Mouse (Mus musculus) ES-Bruce4 (cell line): ENCODE data around the gene Vps25. TPM values are rescaled to one million over a fixed set of nuclear protein-coding genes. Genes with fewer than 3 reads are reported as not detected.
A peak's percentile ranks its signal among the peaks of the same experiment; 100 is the strongest.

ENCODE experiments used
- H3K27ac ChIP-seq: 2 replicates; pipeline ENCODE4 v1.5.1; 2012; ENCODE audit warnings: low read length, inconsistent platforms; ENCODE audit not compliant: insufficient read depth
- H3K27me3 ChIP-seq: 2 replicates; pipeline ENCODE4 v1.6.1; 2012; ENCODE audit warnings: mild to moderate bottlenecking, low read length, inconsistent platforms; ENCODE audit not compliant: control insufficient read depth, poor library complexity, insufficient read depth, severe bottlenecking
- H3K36me3 ChIP-seq: 2 replicates; pipeline ENCODE4 v1.6.1; 2012; ENCODE audit warnings: inconsistent platforms, mild to moderate bottlenecking, low read length, moderate library complexity; ENCODE audit not compliant: control insufficient read depth, poor library complexity, insufficient read depth, severe bottlenecking
- H3K4me1 ChIP-seq: one replicate; pipeline ENCODE4 v1.8.1; 2011; ENCODE audit warnings: low read length; ENCODE audit not compliant: control insufficient read depth, insufficient read depth
- H3K4me3 ChIP-seq: 2 replicates; pipeline ENCODE4 v1.5.1; 2011; ENCODE audit warnings: low read depth, mild to moderate bottlenecking, low read length
- H3K9ac ChIP-seq: 2 replicates; pipeline ENCODE4 v1.6.1; 2012; ENCODE audit warnings: low read depth, mild to moderate bottlenecking, inconsistent platforms; ENCODE audit not compliant: poor library complexity, severe bottlenecking
- H3K9me3 ChIP-seq: replicated peaks from 2 replicates; pipeline ENCODE4 v1.6.1; 2012; ENCODE audit warnings: mild to moderate bottlenecking, low read length, inconsistent platforms; ENCODE audit not compliant: control insufficient read depth, poor library complexity, insufficient read depth, severe bottlenecking
- CTCF ChIP-seq: IDR thresholded peaks from one replicate; pipeline ENCODE4 v1.8.1; 2011; ENCODE audit warnings: low read depth, low read length
- EP300 ChIP-seq: IDR thresholded peaks from 2 replicates; pipeline ENCODE4 v1.6.1; 2011; ENCODE audit warnings: low read depth, low read length; ENCODE audit not compliant: insufficient read depth
- POLR2A ChIP-seq: IDR thresholded peaks from one replicate; pipeline ENCODE4 v1.8.1; 2011; ENCODE audit warnings: low read length; ENCODE audit not compliant: insufficient read depth
- polyA plus RNA-seq: library from polyadenylated mRNA; stranded (reverse); fragments of >200 nt; gene quantifications from 2 replicates; pipeline ENCODE4 v1.2.4, GENCODE M21; 2011; ENCODE audit warnings: low read depth; ENCODE audit not compliant: missing spikeins, insufficient read depth, insufficient read length

Vps25 gene
- polyA plus RNA-seq, 1 experiment, result 135 TPM

DNA sequence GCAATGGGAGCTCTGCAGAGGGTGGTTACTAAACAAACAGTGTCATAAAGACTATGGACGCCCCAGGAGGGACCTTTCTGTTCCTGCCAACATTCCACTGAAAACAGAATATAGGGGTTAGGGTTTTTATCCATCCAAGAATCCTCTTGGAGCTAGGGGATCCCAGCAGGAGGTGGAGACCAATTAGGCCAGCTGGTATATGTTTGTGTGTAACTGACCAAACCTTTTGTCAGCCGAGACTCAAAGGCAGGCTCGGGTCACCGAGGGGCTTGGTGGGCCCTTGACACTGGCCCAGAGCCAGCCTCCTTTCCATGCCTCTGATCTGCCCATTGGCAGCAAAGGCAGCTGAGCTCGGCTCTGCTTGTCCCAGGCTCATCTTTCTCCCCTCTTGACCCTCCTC is 29.4 kb downstream of the Vps25 start:
- Histone ChIP-seq H3K27me3 (no peaks in the 10 kb centered on the region), H3K4me3 (no peak overlapping the region), H3K9ac (no peak overlapping the region), H3K27ac (no peak overlapping the region), H3K9me3 (no peaks in the 10 kb centered on the region), H3K4me1 (no peaks in the 10 kb centered on the region), H3K36me3 (peaks cover 13% of the 10 kb centered on the region; the same call in 1 of the 2 replicates)
- TF ChIP-seq POLR2A (no peak), EP300 (no peak), CTCF (no peak)

DNA sequence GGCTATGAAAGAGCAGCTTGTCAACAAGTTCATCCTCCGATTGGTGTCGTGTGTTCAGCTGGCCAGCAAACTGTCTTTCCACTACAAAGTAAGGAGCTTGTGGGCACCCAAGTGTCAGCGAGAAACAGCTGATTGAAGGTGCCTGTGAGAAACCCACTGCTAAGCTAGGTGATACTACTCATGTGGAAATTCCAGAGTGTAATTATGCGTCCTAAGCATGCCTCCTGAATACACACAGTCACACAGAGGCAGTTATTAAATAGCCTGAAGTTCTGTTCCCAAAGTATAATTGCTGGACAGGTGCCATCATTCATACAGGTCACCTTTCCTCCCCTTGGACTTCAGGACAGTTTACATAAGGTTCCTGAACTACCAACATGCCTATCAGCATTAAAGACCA is 30.3 kb downstream of the Vps25 start:
- Histone ChIP-seq H3K9ac (no peak overlapping the region), H3K36me3 (peaks cover 18% of the 10 kb centered on the region; the same call in 1 of the 2 replicates), H3K9me3 (no peaks in the 10 kb centered on the region), H3K27ac (no peak overlapping the region), H3K4me3 (no peak overlapping the region), H3K4me1 (no peaks in the 10 kb centered on the region), H3K27me3 (no peaks in the 10 kb centered on the region)
- no peak for TF ChIP-seq EP300
- no peak for TF ChIP-seq POLR2A
- TF ChIP-seq CTCF, result no peak

DNA sequence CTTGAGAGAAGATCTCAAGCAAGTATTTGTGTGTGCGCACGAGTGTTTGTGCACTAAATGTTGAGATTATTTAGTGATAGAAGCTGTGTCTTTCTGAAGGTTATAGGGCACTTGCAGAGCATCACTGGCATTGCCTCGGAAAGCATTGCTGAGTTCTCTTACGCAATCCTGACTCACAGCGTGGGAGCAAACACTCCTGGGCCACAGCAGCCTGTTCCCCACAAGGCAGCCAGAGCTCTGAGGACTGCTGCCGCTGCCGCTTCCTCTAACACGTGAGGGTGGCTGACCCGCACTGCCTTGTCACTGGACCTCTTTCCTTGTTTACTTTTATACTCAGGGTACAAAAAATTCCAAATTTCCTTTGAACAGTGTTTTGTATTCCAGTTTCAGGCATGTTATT is 33.8 kb downstream of the Vps25 start:
- no peak for TF ChIP-seq EP300
- no peak for TF ChIP-seq POLR2A
- TF ChIP-seq CTCF, result no peak
- no peaks in the 10 kb centered on the region for H3K27me3 ChIP-seq
- H3K36me3 ChIP-seq, result peaks cover 42% of the 10 kb centered on the region

DNA sequence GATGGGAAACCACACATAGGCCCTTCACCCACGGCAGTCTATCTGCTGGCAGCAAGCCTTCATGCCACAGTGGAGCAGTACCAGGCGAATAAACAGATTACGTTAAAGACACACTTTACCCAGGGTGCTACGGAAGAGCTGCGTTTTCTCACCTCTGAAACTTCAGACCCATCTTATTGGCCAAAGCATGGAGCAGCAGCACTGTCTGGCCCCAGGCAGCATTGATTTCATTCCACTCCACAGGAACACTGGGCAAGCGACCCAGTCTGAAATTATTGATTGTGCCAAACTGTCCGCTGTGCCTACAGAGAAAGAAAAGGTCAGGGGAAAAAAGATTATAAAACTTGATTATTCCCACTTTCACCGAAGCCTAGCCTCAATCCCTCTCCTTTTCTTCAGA is 37.7 kb downstream of the Vps25 start:
- no peaks in the 10 kb centered on the region for H3K27me3 ChIP-seq
- no peak overlapping the region for H3K9ac ChIP-seq
- H3K4me1 ChIP-seq, result no peaks in the 10 kb centered on the region
- no peaks in the 10 kb centered on the region for H3K9me3 ChIP-seq
- H3K36me3 ChIP-seq, result peaks cover 58% of the 10 kb centered on the region
- H3K27ac ChIP-seq, result no peak overlapping the region
- no peak for TF ChIP-seq EP300
- no peak for TF ChIP-seq CTCF
- no peak for TF ChIP-seq POLR2A
- H3K4me3 ChIP-seq, result no peak overlapping the region

More for the DNA sequence above, 33.8 kb downstream of the Vps25 start:
- H3K4me1 ChIP-seq, result no peaks in the 10 kb centered on the region
- H3K27ac ChIP-seq, result no peak overlapping the region
- H3K9ac ChIP-seq, result no peak overlapping the region
- no peak overlapping the region for H3K4me3 ChIP-seq
- H3K9me3 ChIP-seq, result no peaks in the 10 kb centered on the region

DNA sequence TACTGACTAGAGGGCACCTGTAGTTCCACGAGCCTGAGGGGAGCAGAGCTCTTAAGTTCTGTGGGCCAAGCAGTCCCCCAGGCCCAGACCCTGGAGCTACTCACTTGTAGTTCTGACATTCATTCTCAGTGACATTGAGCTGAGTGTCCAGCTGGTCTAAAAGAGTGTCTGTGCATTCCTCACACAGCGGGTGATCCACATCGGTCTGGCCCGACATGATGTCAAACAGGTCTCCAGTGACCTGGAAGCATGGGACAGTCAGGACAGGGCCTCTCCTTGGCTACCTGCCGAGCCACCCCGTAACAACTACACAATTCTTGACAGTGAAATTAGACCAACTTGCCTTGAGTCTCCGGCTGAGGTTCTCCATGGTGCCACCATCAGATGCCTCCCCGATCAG is 41.7 kb downstream of the Vps25 start:
- no peaks in the 10 kb centered on the region for H3K4me1 ChIP-seq
- peaks cover 51% of the 10 kb centered on the region for H3K36me3 ChIP-seq
- no peaks in the 10 kb centered on the region for H3K9me3 ChIP-seq
- no peak overlapping the region for H3K4me3 ChIP-seq
- no peak overlapping the region for H3K9ac ChIP-seq
- H3K27ac ChIP-seq, result no peak overlapping the region
- no peaks in the 10 kb centered on the region for H3K27me3 ChIP-seq
- no peak for TF ChIP-seq EP300
- TF ChIP-seq POLR2A, result no peak
- TF ChIP-seq CTCF, result no peak

DNA sequence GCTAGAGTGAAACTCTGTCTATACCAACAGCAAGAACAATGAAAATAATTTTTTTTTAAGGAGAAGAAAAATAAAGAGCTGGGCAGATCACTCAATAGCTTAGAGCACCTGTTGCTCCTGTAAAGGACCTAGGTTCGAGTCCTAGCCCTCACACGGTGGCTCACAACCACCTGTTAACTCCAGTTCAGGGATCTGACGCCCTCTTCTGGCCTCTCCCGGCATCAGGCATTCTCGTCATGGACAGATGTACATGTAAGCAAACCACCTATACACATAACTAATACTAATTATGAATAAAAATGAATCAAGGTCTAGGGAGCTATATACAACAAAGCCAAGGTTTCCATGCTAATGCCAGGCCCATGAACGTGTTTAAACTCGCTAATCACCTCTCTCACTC is 47.4 kb downstream of the Vps25 start:
- Histone ChIP-seq H3K9me3 (no peaks in the 10 kb centered on the region), H3K27me3 (no peaks in the 10 kb centered on the region), H3K27ac (no peak overlapping the region), H3K4me1 (peaks cover 1% of the 10 kb centered on the region), H3K4me3 (peak overlapping the region; percentile 79), H3K9ac (peak overlapping the region; percentile 83), H3K36me3 (peaks cover 15% of the 10 kb centered on the region)
- TF ChIP-seq CTCF, result peak; percentile 58
- TF ChIP-seq EP300, result no peak
